Mouse (Mus musculus) adrenal gland, postnatal 36 days (tissue): ENCODE data around the gene Gm20481. TPM values are rescaled to one million over a fixed set of nuclear protein-coding genes. Genes with fewer than 3 reads are reported as not detected.
"Not testable (repeated sequence)": the region's sequence is repeated elsewhere in the genome, so short reads cannot be mapped to it uniquely, and the experiment has no call there.

Experiments
- DNase-seq, 2 experiments: peaks; one replicate each; pipeline ENCODE4 v3.0.0; 2021; ENCODE audit warnings: mixed read lengths in 1 of 2
- total RNA-seq, 2 experiments: library from RNA; stranded (reverse); gene quantifications; 2 replicates each; pipeline ENCODE4 v1.2.3; 2021

The Gm20481 gene
- total RNA-seq, 2 experiments from 2014 or later, result not detected

DNA sequence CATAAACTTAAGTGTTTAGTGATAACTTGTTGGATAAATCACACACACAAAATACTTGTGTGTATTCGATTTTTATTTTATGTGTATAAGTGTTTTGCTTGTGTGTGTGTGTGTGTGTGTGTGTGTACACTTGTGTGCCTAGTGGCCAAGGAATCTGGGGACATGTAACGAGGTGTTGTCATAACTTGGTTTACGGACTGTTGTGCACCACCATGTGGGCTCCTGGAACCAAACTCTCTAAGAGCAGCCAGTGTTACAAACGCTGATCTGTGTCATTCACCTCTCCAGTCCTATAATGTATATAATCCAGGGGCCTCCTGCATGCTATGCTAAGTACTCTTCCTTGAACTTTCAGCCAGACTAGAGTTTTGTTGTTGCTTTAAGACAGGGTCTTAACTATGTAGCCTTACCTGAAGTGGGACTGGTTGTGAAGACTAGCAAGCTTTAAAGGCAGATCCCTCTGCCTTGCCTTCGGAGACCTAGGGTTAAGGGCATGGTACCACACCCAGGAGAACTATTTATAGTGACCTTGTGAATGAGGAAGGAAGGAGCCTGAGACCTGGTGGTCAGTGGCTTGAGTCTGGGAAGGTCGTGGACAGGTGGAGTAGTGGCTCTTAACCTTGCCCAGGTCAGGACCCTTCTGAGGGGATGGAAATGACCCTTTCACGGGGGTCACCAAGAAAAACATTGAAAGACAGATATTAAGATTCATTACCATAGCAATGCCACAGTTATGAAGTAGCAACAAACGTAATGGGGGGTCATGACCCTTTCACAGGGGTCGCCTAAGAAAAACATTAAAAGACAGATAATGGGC is 33.5 kb downstream of the Gm20481 start:
- no peak for DNase-seq

- no peak for DNase-seq
Measured at GRCm38 (mm10) chr17:35004075-35004717, 34.5 kb downstream of the Gm20481 start.

GRCm38 (mm10) chr17:35005158-35005557 is 35.4 kb downstream of the Gm20481 start:
- no peak for DNase-seq

DNA sequence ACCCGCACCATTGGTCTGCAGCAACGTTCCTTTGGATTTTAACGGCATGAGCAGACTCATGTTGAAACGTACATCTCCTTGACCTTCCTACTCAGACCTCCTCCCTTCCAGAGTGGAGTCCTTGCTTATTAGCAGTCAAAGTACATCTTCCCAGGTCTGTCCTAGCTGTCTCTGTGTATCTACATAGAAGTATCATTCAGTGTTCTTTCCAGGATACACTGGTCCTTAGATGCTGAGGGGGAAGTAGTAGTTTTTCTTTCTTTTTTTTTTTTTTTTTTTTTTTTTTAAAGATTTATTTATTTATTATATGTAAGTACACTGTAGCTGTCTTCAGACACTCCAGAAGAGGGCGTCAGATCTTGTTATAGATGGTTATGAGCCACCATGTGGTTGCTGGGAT is 36.2 kb downstream of the Gm20481 start:
- DNase-seq, result not testable (repeated sequence)

- DNase-seq, result no peak
Measured at GRCm38 (mm10) chr17:35007387-35007991, 37.8 kb downstream of the Gm20481 start.

DNA sequence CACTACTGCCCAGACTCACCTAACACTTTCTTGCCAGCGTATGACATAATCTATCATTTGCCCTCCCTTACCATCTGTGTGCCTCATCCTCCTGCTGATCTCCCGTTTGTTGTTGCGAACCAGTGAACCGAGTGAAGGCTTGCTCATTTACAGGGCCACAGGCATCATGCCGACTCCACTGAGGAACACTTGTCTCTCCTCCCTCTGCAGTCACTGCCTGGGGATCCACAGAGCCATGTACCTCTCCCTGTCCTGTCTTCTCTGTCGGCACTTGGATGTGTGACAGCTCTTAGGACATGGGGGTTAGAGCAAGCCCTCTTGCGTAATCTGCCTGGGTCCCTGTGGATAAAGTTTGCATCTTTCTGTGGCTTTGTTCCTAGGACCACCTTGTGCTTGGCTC is 39.9 kb downstream of the Gm20481 start:
- no peak for DNase-seq

DNA sequence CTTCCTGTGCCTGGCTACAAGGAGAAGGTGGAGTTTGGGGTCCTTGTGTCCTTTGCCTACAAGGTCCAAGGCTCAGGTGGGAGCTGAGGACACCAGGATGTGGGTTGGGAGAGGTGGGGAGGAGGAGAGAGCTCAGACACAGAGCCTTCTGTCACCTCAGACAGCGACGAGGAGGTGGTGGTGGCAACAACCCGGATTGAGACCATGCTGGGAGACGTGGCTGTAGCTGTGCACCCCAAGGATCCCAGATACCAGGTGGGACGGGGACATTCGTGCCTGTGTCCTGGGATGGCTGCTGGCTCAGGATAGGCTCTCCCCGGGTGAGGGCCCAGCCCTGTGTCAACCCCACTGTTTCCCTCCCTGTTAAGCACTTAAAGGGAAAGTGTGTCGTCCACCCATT is 41.7 kb downstream of the Gm20481 start:
- no peak for DNase-seq

DNA sequence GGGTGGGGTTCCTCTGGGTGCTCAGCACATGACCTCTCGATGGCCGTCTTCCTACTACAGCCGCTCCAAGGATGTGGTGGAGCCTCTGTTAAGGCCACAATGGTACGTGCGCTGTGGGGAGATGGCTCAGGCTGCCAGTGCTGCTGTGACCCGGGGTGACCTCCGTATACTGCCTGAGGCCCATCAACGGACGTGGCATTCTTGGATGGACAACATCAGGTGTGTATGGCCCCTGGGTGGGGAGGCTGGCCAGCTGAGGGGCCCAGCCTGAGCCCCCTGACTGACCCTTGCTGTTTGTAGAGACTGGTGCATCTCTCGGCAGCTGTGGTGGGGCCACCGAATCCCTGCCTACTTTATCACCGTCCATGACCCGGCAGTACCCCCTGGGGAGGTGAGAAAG is 42.7 kb downstream of the Gm20481 start:
- no peak for DNase-seq

GRCm38 (mm10) chr17:35013221-35013620 is 43.5 kb downstream of the Gm20481 start:
- DNase-seq, result no peak

DNA sequence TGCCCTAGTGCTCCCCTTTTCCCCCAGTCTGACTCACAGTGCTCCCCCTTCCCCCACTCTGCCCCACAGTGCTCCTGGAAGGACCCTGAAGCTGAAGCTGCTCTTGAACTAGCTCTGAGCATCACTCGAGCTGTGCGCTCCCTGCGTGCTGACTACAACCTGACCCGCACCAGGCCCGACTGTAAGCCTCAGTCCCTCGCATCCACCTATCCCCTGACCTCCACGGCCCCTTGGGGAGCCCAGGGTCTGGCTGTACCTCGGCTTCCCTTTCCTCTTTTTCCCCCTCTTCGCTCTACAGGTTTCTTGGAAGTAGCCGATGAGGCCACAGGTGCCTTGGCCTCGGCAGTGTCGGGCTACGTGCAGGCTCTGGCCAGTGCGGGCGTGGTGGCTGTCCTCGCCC is 45.6 kb downstream of the Gm20481 start:
- DNase-seq, result no peak

DNA sequence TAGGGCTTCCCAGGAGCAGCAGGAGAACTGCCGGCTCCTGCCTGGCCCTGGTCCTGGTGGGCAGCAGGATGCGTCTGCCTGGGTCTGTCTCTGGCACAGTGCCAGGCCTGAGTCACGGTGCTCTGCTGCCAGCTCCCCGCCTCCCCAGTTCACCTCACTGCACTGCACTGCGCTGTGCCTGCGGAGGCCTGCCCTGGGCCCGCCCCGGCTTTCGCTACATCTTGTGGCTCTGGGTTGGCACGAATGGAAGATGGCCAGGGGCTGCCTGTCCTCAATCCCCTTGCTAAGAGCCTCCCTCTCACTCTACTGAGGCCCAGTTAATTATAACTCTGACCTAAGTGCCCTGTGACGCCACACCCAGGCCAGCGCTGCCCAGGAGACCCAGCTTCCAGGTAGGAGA is 46.7 kb downstream of the Gm20481 start, which contains the start of gene Vwa7:
TSS of gene Vwa7 (plus strand) at position 204 of the 400 bp plus-strand sequence.
- peak; percentile 67 to 77 for DNase-seq

- no peak for DNase-seq
Measured at GRCm38 (mm10) chr17:35016791-35017705, 47.3 kb downstream of the Gm20481 start.

DNA sequence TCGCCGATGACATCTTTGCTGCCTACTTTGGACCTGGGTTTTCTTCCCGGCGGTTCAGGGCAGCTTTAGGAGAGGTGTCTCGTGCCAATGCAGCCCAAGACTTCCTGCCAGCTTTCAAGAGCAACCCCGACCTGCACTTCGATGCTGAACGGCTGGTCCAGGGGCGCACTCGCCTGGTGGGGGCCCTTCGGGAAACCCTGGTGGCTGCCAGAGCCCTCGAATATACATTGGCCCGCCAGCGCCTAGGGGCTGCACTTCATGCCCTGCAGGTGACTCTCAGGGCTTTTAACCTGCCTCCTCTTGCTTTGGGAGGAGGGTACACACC is 48.0 kb downstream of the Gm20481 start:
- no peak for DNase-seq

DNA sequence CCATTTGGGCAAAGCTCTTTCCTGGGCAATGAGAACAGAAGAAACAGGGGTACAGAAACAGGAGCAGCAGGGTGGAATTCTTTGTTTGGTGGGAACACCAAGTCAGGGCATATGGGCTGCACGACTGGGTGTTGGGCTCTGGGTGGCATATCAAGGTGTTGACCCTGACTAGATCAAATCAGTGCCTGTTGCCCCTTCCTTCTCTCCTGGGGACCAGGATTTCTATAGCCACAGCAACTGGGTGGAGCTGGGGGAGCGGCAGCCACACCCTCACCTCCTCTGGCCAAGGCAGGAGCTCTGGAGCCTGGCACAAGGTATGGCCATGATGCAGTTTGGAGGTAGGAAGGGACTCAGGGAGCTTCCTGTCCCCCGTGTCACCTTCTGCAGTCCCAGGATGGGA is 48.5 kb downstream of the Gm20481 start:
- DNase-seq, result no peak

DNA sequence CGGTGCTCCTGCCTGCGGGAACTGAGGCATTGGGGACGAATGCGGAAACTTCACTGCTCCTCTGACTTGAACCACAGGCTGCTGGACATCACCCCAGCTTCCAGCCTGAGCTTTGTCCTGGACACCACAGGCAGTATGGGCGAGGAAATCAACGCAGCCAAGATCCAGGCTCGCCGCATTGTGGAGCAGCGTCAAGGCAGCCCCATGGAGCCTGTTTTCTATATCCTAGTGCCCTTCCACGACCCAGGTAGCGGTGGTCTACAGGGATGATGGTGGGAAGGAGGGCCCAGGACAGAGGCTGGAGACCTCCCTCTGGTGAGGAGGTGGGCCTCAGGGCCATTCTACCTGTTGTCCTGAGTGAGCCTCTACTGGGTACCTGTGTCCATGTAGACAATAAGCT is 50.2 kb downstream of the Gm20481 start:
- DNase-seq, result no peak

DNA sequence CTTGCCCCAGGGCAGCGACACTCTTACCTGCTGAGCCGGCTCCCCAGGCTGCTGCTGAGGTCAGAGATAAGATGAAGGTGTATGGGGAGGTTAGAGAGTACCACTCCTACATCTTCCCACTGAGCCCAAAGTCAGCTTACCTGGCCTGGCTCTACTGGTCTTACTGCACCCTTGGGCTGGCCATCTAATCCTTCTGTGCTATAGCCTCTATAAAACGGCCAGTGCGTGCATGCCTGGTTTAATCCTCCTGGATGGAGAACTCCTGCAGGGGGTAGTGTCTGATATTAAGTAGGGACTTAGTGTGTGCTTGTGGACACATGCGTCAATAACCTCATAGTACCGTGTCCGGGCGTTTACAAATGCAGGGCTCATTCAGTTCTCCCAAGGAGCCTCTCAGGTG is 50.8 kb downstream of the Gm20481 start:
- no peak for DNase-seq

DNA sequence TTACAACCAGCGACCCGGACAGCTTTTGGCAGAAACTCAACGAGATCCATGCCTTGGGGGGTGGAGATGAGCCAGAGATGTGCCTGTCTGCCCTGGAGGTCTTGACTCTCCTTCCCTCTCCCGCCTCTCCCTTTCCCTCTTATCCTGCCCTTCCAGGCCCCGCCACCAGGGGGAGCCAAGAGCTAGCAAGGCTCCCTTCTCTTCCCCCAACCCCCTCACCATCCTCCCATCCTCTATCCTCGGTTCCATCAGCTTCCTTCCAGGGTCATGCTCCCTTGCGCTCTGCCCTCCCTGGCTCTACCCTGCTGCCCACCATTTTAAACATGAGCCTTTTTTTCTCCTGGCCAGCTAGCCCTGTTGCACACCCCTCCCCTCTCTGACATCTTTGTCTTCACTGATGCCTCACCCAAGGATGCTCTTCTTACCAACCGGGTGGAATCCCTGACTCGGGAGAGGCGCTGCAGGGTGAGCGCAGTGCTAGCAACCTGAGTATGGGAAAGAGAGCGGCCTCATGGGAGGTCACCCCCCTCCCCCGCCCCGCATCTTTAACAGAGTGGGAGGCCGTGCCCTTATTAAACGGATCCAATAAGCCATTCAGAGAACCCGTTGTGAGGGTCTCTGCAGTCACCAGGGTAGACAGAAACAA is 51.6 kb downstream of the Gm20481 start:
- peak; percentile 88 to 93 for DNase-seq
